Mouse (Mus musculus) cerebellum, adult 2 months (tissue): ENCODE data around the gene Myo1b.

Experiments
- CTCF ChIP-seq: fragments of 200-500 bp; IDR thresholded peaks from 2 replicates; pipeline ENCODE4 v1.5.1; 2011; ENCODE audit warnings: low read depth, mild to moderate bottlenecking, control low read depth, low read length, moderate library complexity, borderline replicate concordance; ENCODE audit not compliant: insufficient read depth
- POLR2A ChIP-seq: fragments of 200-500 bp; IDR thresholded peaks from 2 replicates; pipeline ENCODE4 v1.6.1; 2011; ENCODE audit warnings: low read length, control low read depth, borderline replicate concordance; ENCODE audit not compliant: insufficient read depth

- no peak for TF ChIP-seq POLR2A
- TF ChIP-seq CTCF, result no peak
Measured at GRCm38 (mm10) chr1:51922820-51923219, 6.9 kb upstream of the Myo1b start.
